Mouse (Mus musculus) MEL (cell line): ENCODE results near the gene Lrrc26. TPM values are rescaled to one million over a fixed set of nuclear protein-coding genes. Genes with fewer than 3 reads are reported as not detected.

Experiments
- DNase-seq: peaks from one replicate; pipeline ENCODE4 v3.0.0; 2011; ENCODE audit warnings: low read depth, low spot score
- H3K27ac ChIP-seq: 2 replicates; pipeline ENCODE4 v1.5.1; 2012; ENCODE audit warnings: low read depth, mild to moderate bottlenecking, control low read depth, low read length, moderate library complexity; ENCODE audit not compliant: control insufficient read depth
- H3K27me3 ChIP-seq, 2 experiments: fragments of 150-350 bp in 1 of 2; sonication (generic) in 1 of 2; 2 replicates each; pipeline ENCODE4 v1.6.1; 2012; ENCODE audit warnings: low read length in 2 of 2, mild to moderate bottlenecking in 2 of 2, improper control_type of control experiment in 1 of 2, moderate library complexity in 1 of 2; ENCODE audit not compliant: insufficient read depth in 2 of 2, control insufficient read depth in 1 of 2
- H3K36me3 ChIP-seq, 2 experiments: 2 replicates each; pipeline ENCODE4 v1.6.1; 2012 to 2014; ENCODE audit warnings: low read length in 2 of 2, improper control_type of control experiment in 1 of 2, inconsistent platforms in 1 of 2, mild to moderate bottlenecking in 1 of 2; ENCODE audit not compliant: insufficient read depth in 2 of 2, control insufficient read depth in 1 of 2
- H3K4me1 ChIP-seq, 2 experiments: fragments of 150-350 bp in 1 of 2; sonication (generic) in 1 of 2; 2 replicates each; pipeline ENCODE4 v1.6.1; 2012; ENCODE audit warnings: low read length in 2 of 2, improper control_type of control experiment in 1 of 2, mild to moderate bottlenecking in 1 of 2; ENCODE audit not compliant: insufficient read depth in 2 of 2, control insufficient read depth in 1 of 2
- H3K4me3 ChIP-seq, 2 experiments: fragments of 150-350 bp in 1 of 2; sonication (generic) in 1 of 2; 2 replicates each; pipeline ENCODE4 v1.5.1; 2012; ENCODE audit warnings: low read depth in 2 of 2, low read length in 2 of 2, mild to moderate bottlenecking in 2 of 2, moderate library complexity in 2 of 2, control low read depth in 1 of 2, improper control_type of control experiment in 1 of 2; ENCODE audit not compliant: control insufficient read depth in 1 of 2, insufficient read depth in 1 of 2
- H3K79me2 ChIP-seq: 2 replicates; pipeline ENCODE4 v1.6.1; 2012; ENCODE audit warnings: mild to moderate bottlenecking, low read length, moderate library complexity; ENCODE audit not compliant: control insufficient read depth, poor library complexity, insufficient read depth
- H3K9ac ChIP-seq: 2 replicates; pipeline ENCODE4 v1.6.1; 2012; ENCODE audit warnings: low read depth, mild to moderate bottlenecking, control low read depth, low read length, moderate library complexity; ENCODE audit not compliant: control insufficient read depth, poor library complexity, severe bottlenecking
- H3K9me3 ChIP-seq: fragments of 150-350 bp; sonication (generic); replicated peaks from 2 replicates; pipeline ENCODE4 v1.6.1; 2012; ENCODE audit warnings: mild to moderate bottlenecking, low read length, improper control_type of control experiment, moderate library complexity; ENCODE audit not compliant: insufficient read depth
- CHD1 ChIP-seq: IDR thresholded peaks from 2 replicates; pipeline ENCODE4 v1.6.1; 2012; ENCODE audit warnings: low read depth, mild to moderate bottlenecking, inconsistent platforms, low read length, improper control_type of control experiment
- CTCF ChIP-seq, 3 experiments: IDR thresholded peaks in 2 of 3; conservative IDR thresholded peaks in 1 of 3; 2 replicates each; pipeline ENCODE4 v1.5.1; 2011 to 2012; ENCODE audit warnings: low read length in 3 of 3, low read depth in 2 of 3, mild to moderate bottlenecking in 2 of 3, improper control_type of control experiment in 1 of 3, inconsistent platforms in 1 of 3, mixed read lengths in 1 of 3, moderate library complexity in 1 of 3; ENCODE audit not compliant: control insufficient read depth in 1 of 3, insufficient read depth in 1 of 3, poor library complexity in 1 of 3, severe bottlenecking in 1 of 3
- E2F4 ChIP-seq: IDR thresholded peaks from 2 replicates; pipeline ENCODE4 v1.6.1; 2011; ENCODE audit warnings: low read depth, low read length, improper control_type of control experiment, borderline replicate concordance
- GABPA ChIP-seq: IDR thresholded peaks from 2 replicates; pipeline ENCODE4 v1.6.1; 2012; ENCODE audit warnings: low read depth, mild to moderate bottlenecking, inconsistent platforms, low read length, improper control_type of control experiment, moderate library complexity
- GATA1 ChIP-seq: IDR thresholded peaks from 2 replicates; pipeline ENCODE4 v1.6.1; 2011; ENCODE audit warnings: low read depth, low read length, improper control_type of control experiment
- HCFC1 ChIP-seq: IDR thresholded peaks from 2 replicates; pipeline ENCODE4 v1.6.1; 2012; ENCODE audit warnings: low read depth, mild to moderate bottlenecking, inconsistent platforms, low read length, improper control_type of control experiment, moderate library complexity
- KAT2A ChIP-seq: conservative IDR thresholded peaks from 2 replicates; pipeline ENCODE4 v1.6.1; 2012; ENCODE audit warnings: low read depth, low read length, improper control_type of control experiment, inconsistent platforms
- MAZ ChIP-seq: IDR thresholded peaks from 2 replicates; pipeline ENCODE4 v1.6.1; 2012; ENCODE audit warnings: low read depth, mild to moderate bottlenecking, inconsistent platforms, low read length, improper control_type of control experiment
- MXI1 ChIP-seq: IDR thresholded peaks from 2 replicates; pipeline ENCODE4 v1.6.1; 2011; ENCODE audit warnings: mild to moderate bottlenecking, low read depth, low read length, improper control_type of control experiment
- NELFE ChIP-seq: IDR thresholded peaks from 2 replicates; pipeline ENCODE4 v1.6.1; 2011; ENCODE audit warnings: low read depth, low read length, improper control_type of control experiment
- NRF1 ChIP-seq: IDR thresholded peaks from 2 replicates; pipeline ENCODE4 v1.6.1; 2014; ENCODE audit warnings: low read depth, mild to moderate bottlenecking, inconsistent platforms, low read length, improper control_type of control experiment, moderate library complexity; ENCODE audit not compliant: poor library complexity, insufficient read depth, severe bottlenecking
- POLR2A ChIP-seq, 2 experiments: IDR thresholded peaks; 2 replicates each; pipeline ENCODE4 v1.6.1; 2011 to 2012; ENCODE audit warnings: low read length in 2 of 2, mild to moderate bottlenecking in 2 of 2, control low read depth in 1 of 2, improper control_type of control experiment in 1 of 2, low read depth in 1 of 2, moderate library complexity in 1 of 2; ENCODE audit not compliant: control insufficient read depth in 1 of 2, insufficient read depth in 1 of 2, poor library complexity in 1 of 2
- POLR2AphosphoS2 ChIP-seq: IDR thresholded peaks from 2 replicates; pipeline ENCODE4 v1.6.1; 2011; ENCODE audit warnings: low read length, improper control_type of control experiment
- SIN3A ChIP-seq: IDR thresholded peaks from 2 replicates; pipeline ENCODE4 v1.6.1; 2012; ENCODE audit warnings: low read length, improper control_type of control experiment, inconsistent platforms
- SMC3 ChIP-seq: IDR thresholded peaks from 2 replicates; pipeline ENCODE4 v1.6.1; 2011; ENCODE audit warnings: low read depth, low read length, improper control_type of control experiment
- TCF12 ChIP-seq: IDR thresholded peaks from 2 replicates; pipeline ENCODE4 v1.6.1; 2014; ENCODE audit warnings: low read depth, mild to moderate bottlenecking, inconsistent platforms, low read length, improper control_type of control experiment, moderate library complexity
- UBTF ChIP-seq: IDR thresholded peaks from 2 replicates; pipeline ENCODE4 v1.6.1; 2012; ENCODE audit warnings: low read depth, mild to moderate bottlenecking, inconsistent platforms, low read length, improper control_type of control experiment, moderate library complexity, borderline replicate concordance; ENCODE audit not compliant: insufficient read depth
- USF1 ChIP-seq: IDR thresholded peaks from 2 replicates; pipeline ENCODE4 v1.6.1; 2014; ENCODE audit warnings: low read depth, mild to moderate bottlenecking, inconsistent platforms, low read length, improper control_type of control experiment, moderate library complexity
- USF2 ChIP-seq, 2 experiments: IDR thresholded peaks; 2 replicates each; pipeline ENCODE4 v1.6.1; 2011 to 2012; ENCODE audit warnings: improper control_type of control experiment in 2 of 2, low read length in 2 of 2, borderline replicate concordance in 1 of 2, inconsistent platforms in 1 of 2, low read depth in 1 of 2, mild to moderate bottlenecking in 1 of 2; ENCODE audit not compliant: insufficient read depth in 1 of 2
- ZKSCAN1 ChIP-seq: IDR thresholded peaks from 2 replicates; pipeline ENCODE4 v1.6.1; 2012; ENCODE audit warnings: low read depth, mild to moderate bottlenecking, inconsistent platforms, low read length, improper control_type of control experiment, moderate library complexity
- ZMIZ1 ChIP-seq: IDR thresholded peaks from 2 replicates; pipeline ENCODE4 v1.6.1; 2012; ENCODE audit warnings: low read depth, mild to moderate bottlenecking, inconsistent platforms, low read length, improper control_type of control experiment, moderate library complexity
- ZNF384 ChIP-seq: IDR thresholded peaks from 2 replicates; pipeline ENCODE4 v1.6.1; 2012; ENCODE audit warnings: low read depth, mild to moderate bottlenecking, inconsistent platforms, low read length, improper control_type of control experiment
- polyA plus RNA-seq, 2 experiments: library from polyadenylated mRNA; stranded (reverse) in 1 of 2; unstranded in 1 of 2; fragments of >175 nt in 1 of 2; fragments of >200 nt in 1 of 2; gene quantifications; 2 replicates each; pipeline versions ENCODE4 v1.2.1 to v1.2.4; 2012; ENCODE audit warnings: low replicate concordance in 2 of 2, low read depth in 1 of 2; ENCODE audit not compliant: insufficient read length in 2 of 2, insufficient read depth in 1 of 2, missing spikeins in 1 of 2
- total RNA-seq: library from RNA; depleted of rRNA; stranded (reverse); fragments of 300-350 nt; gene quantifications from 2 replicates; pipeline ENCODE4 v1.2.3, GENCODE M21; 2012

The Lrrc26 gene
- total and polyA plus RNA-seq, 3 experiments: not detected

DNA sequence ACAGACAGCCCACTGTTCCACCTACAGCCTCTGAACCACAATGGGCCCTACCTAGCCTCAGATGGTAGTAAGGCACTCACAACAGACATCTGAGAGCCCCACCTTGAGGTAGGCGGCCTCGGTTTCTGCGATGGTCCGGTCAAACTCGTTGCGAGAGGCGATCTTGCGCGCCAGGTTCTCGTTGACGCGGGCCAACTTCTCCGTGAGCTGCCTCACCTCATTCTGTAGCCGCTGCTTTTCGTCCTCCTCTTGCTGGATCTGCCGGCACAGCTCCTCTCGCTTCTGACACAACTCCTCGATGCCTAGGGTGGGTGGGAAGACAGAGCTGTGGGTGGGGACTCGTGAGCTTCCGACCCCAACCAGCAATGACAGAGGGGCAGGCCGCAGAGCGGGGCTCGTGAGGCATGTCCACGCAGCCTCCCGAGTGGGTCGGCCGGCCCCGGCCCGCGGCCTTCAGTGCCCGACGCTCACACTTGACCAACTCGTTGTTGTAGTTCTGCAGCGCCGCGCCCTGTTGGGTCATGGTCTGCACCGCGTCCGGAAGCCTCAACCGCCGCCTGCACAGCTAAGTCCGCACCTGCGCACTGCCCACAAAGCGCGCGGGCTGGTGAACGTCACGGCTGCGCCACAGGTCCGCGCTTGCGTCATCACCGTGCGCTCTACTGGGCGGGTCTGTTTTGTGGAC is 17.7 kb upstream of the Lrrc26 start, which contains the start of the genes Ssna1 and Anapc2 (continued):
- TF ChIP-seq GABPA: 0 out of 2 replicates have a peak, but pooled peaks have one; percentile 25
- no peak for TF ChIP-seq MAZ
- TF ChIP-seq TCF12: peak; percentile 59
- TF ChIP-seq USF2 (IDR thresholded peaks at IDR 0.05; ENCODE audit: borderline replicate concordance in 1 of 2, insufficient read depth in 1 of 2, low read depth in 1 of 2, low read length in 2 of 2): no peak
- peak; percentile 92 for TF ChIP-seq POLR2AphosphoS2
- TF ChIP-seq UBTF: no peak
- no peak for TF ChIP-seq CHD1
- peak; percentile 97 for TF ChIP-seq SIN3A
- TF ChIP-seq HCFC1: peak; percentile 93
- no peak; the same call in 1 of the 2 replicates for TF ChIP-seq KAT2A
- TF ChIP-seq POLR2A (IDR thresholded peaks at IDR 0.05; ENCODE audit: control insufficient read depth in 1 of 2, insufficient read depth in 1 of 2, low read depth in 1 of 2, low read length in 2 of 2, poor library complexity in 1 of 2): peak; percentile 67 to 89
- TF ChIP-seq NRF1: peak; percentile 87
- peak; percentile 82 for TF ChIP-seq MXI1
- TF ChIP-seq SMC3: no peak
- peak in 2 of 3 experiments; percentile 21 to 24; a peak in 3 of 6 replicates for TF ChIP-seq CTCF (IDR thresholded peaks at IDR 0.05 in 2 of 3, conservative IDR thresholded peaks at IDR 0.05 in 1 of 3; ENCODE audit: control insufficient read depth in 1 of 3, insufficient read depth in 1 of 3, low read depth in 2 of 3, low read length in 3 of 3, poor library complexity in 1 of 3, severe bottlenecking in 1 of 3)
- TF ChIP-seq USF1: 0 out of 2 replicates have a peak, but pooled peaks have one; percentile 25
- no peak for TF ChIP-seq GATA1
- no peak for TF ChIP-seq ZKSCAN1
- TF ChIP-seq, all 39 proteins: peak for 18

DNA sequence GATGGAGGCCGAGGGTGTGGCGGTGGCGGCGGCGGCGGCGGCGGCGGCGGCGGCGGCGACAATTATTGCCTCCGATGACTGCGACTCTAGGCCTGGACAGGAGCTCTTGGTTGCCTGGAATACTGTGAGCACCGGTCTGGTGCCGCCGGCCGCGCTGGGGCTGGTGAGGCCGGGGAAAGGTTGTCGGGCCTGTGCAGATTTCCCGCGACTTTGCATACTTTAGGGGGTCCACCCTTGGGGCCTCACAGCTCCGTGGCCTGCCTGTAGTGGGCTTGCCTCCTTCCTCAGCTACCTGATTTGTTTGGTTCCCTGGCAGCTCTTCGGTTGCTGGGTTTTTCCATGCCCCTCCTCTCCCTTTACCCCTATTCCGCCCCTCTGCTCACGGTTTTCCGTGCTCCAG is 17.2 kb upstream of the Lrrc26 start:
- H3K9ac ChIP-seq: peak overlapping the region; percentile 82
- no peak overlapping the region for H3K27ac ChIP-seq
- H3K9me3 ChIP-seq: no peaks in the 10 kb centered on the region
- H3K27me3 ChIP-seq: no peaks in the 10 kb centered on the region
- peaks cover 1 to 21% of the 10 kb centered on the region in 2 experiments for H3K36me3 ChIP-seq
- H3K4me3 ChIP-seq: peak overlapping the region; percentile 65 to 78
- H3K4me1 ChIP-seq: peaks cover 0 to 20% of the 10 kb centered on the region in 2 experiments
- H3K79me2 ChIP-seq: peaks cover 31% of the 10 kb centered on the region
- no peak for DNase-seq
- TF ChIP-seq ZNF384 (no peak), UBTF (no peak), E2F4 (no peak), SIN3A (peak; percentile 43), NELFE (peak; percentile 1; the same call in 1 of the 2 replicates), ZMIZ1 (no peak)
